Mouse (Mus musculus): Measurements from ENCODE around the gene Btbd35f4.
"Not testable (repeated sequence)": the region's sequence is repeated elsewhere in the genome, so short reads cannot be mapped to it uniquely, and the experiment has no call there.

Btbd35f4 gene

DNA sequence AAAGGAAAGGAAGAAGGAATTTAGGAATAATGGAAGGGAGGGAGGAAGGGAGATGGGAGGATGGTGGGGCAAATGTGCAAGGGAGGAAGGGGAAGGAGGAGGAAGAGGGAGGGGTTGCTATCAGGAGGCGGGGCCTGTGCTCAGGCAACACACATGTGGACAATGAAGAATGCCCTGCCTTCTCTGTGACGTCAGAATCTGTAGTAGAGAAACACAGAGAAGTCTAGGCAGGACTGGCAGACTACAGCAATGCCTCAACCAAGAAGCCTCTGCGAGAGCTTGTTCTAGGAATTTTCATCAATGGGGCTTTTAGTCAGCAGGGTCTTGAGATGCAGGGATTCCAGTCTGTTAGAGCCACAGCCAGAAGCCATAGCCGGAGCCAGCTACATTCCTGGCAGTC, at the start of gene Btbd35f4:
Btbd35f4 (plus strand) TSS at position 301 of the 400 bp plus-strand sequence.
- not testable (repeated sequence) for DNase-seq

DNA sequence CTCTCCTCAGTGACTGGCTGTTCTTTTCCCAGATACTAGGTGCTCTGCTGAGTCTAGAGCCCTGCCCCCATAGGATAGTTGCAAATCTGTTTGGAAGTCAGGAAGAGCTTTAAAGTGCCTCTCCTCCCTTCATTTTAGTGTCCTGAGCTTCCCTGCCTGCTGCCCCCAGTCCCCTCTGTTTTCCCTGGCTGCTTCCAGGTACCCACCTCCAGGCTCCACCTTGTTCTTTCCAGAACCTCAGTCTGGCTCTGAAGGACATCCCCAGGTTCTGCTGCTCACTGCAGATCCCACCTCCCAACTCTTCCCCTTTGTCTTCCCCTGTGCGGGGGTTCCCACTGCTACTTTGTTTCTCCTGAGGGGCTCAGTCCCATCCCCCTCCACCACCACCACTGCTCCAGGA, 39.7 kb downstream of the Btbd35f4 start:
- peak in 1 of 2 experiments; percentile 1 for DNase-seq

Data from thymus, postnatal 36 days (tissue).